Mouse (Mus musculus) lung, embryonic 15.5 days (tissue): ENCODE measurements around the gene Gm20696. TPM values are rescaled to one million over a fixed set of nuclear protein-coding genes. Genes with fewer than 3 reads are reported as not detected.

Experiments used
- ATAC-seq: fragments of 200-750 bp; cut with Nextera tagmentation; 2 replicates; pipeline ENCODE4 v1.8.0; 2017; ENCODE audit warnings: moderate number of reproducible peaks, borderline replicate concordance; ENCODE audit not compliant: low FRiP score, low TSS enrichment; ENCODE audit errors: extremely low read depth
- H3K27ac ChIP-seq: fragments of 300-500 bp; sonication (generic); 2 replicates; pipeline ENCODE4 v1.5.1; 2015; ENCODE audit warnings: moderate library complexity, mild to moderate bottlenecking, inconsistent platforms
- H3K27me3 ChIP-seq: fragments of 300-500 bp; sonication (generic); 2 replicates; pipeline ENCODE4 v1.6.1; 2015; ENCODE audit warnings: inconsistent platforms
- H3K36me3 ChIP-seq: fragments of 300-500 bp; sonication (generic); 2 replicates; pipeline ENCODE4 v1.6.1; 2015; ENCODE audit warnings: inconsistent platforms
- H3K4me1 ChIP-seq: fragments of 300-500 bp; sonication (generic); 2 replicates; pipeline ENCODE4 v1.6.1; 2015; ENCODE audit warnings: inconsistent platforms
- H3K4me2 ChIP-seq: fragments of 300-500 bp; sonication (generic); 2 replicates; pipeline ENCODE4 v1.6.1; 2015; ENCODE audit warnings: inconsistent platforms, mild to moderate bottlenecking, moderate library complexity
- H3K4me3 ChIP-seq: fragments of 300-500 bp; sonication (generic); 2 replicates; pipeline ENCODE4 v1.5.1; 2015; ENCODE audit warnings: mild to moderate bottlenecking, inconsistent platforms
- H3K9ac ChIP-seq: fragments of 300-500 bp; sonication (generic); 2 replicates; pipeline ENCODE4 v1.6.1; 2015; ENCODE audit warnings: inconsistent platforms
- H3K9me3 ChIP-seq: fragments of 300-500 bp; sonication (generic); 2 replicates; pipeline ENCODE4 v1.6.1; 2016; ENCODE audit warnings: inconsistent platforms
- WGBS: fragments of 180-500 bp; shearing (Covaris S2); methylation state at CpG from one replicate; pipeline ENCODE4 v1.1.7; 2015; 5-methylcytosine and 5-hydroxymethylcytosine counted together
- polyA plus RNA-seq: library from polyadenylated mRNA; unstranded; fragments of >200 nt; fragmentation: Nextera tagmentation; extraction: Ambion mirVana; gene quantifications from 2 replicates; pipeline ENCODE4 v1.2.1, GENCODE M21; 2015

The Gm20696 gene
- polyA plus RNA-seq, 1 experiment from 2014 or later = 3.8 TPM

DNA sequence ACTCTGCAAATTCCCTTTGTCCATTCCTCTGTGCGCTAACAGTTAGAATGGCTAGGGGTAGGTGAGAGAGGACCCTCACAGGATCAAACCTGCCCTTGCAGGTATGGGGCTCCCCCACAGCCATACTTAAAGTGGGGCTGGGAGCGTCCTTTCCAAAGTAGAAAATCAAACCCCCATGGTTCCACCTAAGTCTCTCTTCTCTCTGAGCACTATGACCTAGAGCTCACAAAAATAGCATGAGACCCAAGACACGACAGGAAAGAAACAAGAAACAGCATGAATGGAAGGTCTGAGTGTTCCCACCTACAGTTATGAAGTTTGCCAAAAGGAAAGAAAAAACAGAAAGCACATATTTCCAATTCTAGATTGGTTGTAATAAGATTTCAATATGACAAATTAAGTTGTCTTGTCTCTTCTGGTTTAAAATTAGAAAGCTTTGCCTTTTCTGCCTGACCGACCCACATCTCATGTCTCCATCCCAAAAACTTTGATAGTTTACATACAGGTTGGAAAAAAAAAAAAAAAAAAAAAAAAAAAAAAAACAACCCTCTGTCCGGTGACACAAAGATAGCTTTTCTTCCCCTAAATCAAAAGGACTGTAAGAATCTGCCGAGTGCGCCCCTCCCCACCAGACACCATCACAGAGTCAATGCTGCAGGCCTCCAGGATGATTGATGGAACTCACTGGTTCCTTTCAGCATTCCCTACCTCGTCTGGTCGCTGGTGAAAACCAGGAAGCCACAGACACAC, 327.8 kb downstream of the Gm20696 start:
- Histone ChIP-seq H3K4me2 (no peak overlapping the region), H3K9ac (no peak overlapping the region), H3K9me3 (no peaks in the 10 kb centered on the region), H3K36me3 (no peaks in the 10 kb centered on the region), H3K27me3 (no peaks in the 10 kb centered on the region), H3K4me1 (peaks cover 14% of the 10 kb centered on the region), H3K27ac (no peak overlapping the region), H3K4me3 (no peak overlapping the region)
- ATAC-seq = no peak
- 46% methylated on average over 9 of the region's 9 CpGs for WGBS

- Histone ChIP-seq H3K27me3 (no peaks in the 10 kb centered on the region), H3K4me3 (no peak overlapping the region), H3K4me1 (peaks cover 12% of the 10 kb centered on the region), H3K27ac (no peak overlapping the region; the same call in 1 of the 2 replicates), H3K9ac (no peak overlapping the region), H3K4me2 (no peak overlapping the region), H3K36me3 (no peaks in the 10 kb centered on the region), H3K9me3 (no peaks in the 10 kb centered on the region)
- no peak for ATAC-seq
- 29% methylated on average over 3 of the region's 3 CpGs for WGBS
Measured at GRCm38 (mm10) chr6:99338174-99338573, 328.4 kb downstream of the Gm20696 start.

GRCm38 (mm10) chr6:99337575-99337974, 329.0 kb downstream of the Gm20696 start:
- Histone ChIP-seq H3K27ac (peak overlapping the region; percentile 6; the same call in 1 of the 2 replicates), H3K4me2 (no peak overlapping the region), H3K4me1 (peaks cover 12% of the 10 kb centered on the region), H3K9me3 (no peaks in the 10 kb centered on the region), H3K36me3 (no peaks in the 10 kb centered on the region), H3K4me3 (no peak overlapping the region), H3K9ac (no peak overlapping the region), H3K27me3 (no peaks in the 10 kb centered on the region)
- 29% methylated on average over 6 of the region's 6 CpGs for WGBS
- no peak for ATAC-seq

DNA sequence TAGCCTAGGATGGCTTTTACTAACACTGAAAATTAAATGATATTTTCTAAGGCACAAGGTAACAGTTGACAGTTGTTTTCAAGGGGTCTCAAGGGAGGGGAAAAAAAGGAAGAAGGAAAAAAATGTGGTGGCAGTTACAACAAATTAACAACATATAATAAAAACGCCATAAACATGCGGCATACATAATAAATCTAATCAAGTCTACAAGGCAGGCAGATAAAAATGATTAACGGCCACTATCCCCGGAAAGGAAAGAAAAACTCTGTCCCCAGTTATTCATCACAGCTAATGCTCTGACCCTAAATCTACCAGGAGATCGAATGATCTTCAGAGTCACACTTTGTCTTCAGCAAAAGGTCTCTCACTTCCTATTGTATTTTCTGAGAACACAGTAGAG, 330.4 kb downstream of the Gm20696 start:
- ATAC-seq = no peak
- Histone ChIP-seq H3K4me1 (peaks cover 12% of the 10 kb centered on the region), H3K4me3 (no peak overlapping the region), H3K27ac (no peak overlapping the region), H3K9ac (no peak overlapping the region), H3K27me3 (no peaks in the 10 kb centered on the region), H3K36me3 (no peaks in the 10 kb centered on the region), H3K9me3 (no peaks in the 10 kb centered on the region), H3K4me2 (no peak overlapping the region)
- 44% methylated on average over 5 of the region's 5 CpGs for WGBS

DNA sequence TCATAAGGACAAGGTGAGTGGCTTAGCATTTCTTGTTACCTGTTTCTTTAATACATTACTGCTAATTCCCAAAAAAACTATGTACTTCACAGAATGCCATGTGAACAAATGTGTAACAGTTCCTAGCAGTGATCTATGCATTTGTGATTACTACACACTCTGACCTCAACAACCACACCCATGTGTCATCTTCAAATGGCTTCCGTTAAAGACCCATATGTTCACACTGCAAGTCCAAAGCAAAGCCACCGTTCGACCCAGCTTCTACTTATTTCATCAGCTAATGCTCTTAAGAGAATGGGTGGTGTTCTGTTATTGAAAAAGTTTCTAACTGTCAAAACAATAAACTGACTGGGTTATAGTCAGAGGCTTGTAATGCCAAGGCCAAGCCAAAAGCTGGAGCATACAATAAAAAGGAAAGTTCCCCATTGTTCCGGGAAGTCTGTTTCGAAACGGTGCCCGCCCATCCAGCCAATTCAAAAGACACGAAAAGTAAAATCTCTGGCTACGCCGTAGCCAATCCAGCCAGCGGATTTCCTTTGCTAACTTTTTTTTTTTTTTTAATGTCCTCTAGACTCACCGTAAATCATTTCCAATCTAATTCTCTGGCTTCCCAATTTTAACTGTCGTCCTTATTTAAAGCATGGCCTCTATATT, 331.3 kb downstream of the Gm20696 start:
- Histone ChIP-seq H3K9ac (no peak overlapping the region), H3K36me3 (no peaks in the 10 kb centered on the region), H3K9me3 (no peaks in the 10 kb centered on the region), H3K4me1 (peaks cover 12% of the 10 kb centered on the region), H3K4me3 (no peak overlapping the region), H3K4me2 (no peak overlapping the region), H3K27me3 (no peaks in the 10 kb centered on the region), H3K27ac (no peak overlapping the region)
- 68% methylated on average over 13 of the region's 13 CpGs for WGBS
- ATAC-seq = no peak

DNA sequence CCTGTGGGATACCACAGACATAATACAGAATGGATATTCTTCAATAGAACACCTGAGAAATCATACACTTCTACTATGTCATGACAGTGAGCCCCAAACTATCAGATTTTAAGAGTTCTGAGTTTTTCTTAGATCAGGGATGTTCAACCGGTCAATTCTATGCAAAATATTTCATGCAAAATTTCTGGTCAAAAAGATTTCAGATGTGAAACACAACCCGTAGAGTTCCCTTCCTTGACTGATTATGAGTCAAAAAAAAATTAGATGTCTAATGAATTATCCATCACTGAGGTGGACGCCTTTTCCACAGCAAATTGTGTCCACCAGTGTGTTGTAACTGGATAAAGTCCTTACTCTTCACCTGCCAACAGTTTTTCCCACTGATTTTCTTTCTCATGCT, 332.3 kb downstream of the Gm20696 start:
- no peak overlapping the region for H3K4me2 ChIP-seq
- H3K4me1 ChIP-seq = peaks cover 12% of the 10 kb centered on the region
- no peak overlapping the region for H3K9ac ChIP-seq
- WGBS = 91% methylated on average over 3 of the region's 3 CpGs
- H3K9me3 ChIP-seq = no peaks in the 10 kb centered on the region
- no peaks in the 10 kb centered on the region for H3K27me3 ChIP-seq
- H3K4me3 ChIP-seq = no peak overlapping the region
- no peaks in the 10 kb centered on the region for H3K36me3 ChIP-seq
- no peak overlapping the region for H3K27ac ChIP-seq
- ATAC-seq = no peak

GRCm38 (mm10) chr6:99333127-99333526, 333.5 kb downstream of the Gm20696 start:
- no peak overlapping the region for H3K27ac ChIP-seq
- 77% methylated on average over 5 of the region's 5 CpGs for WGBS
- H3K9ac ChIP-seq = no peak overlapping the region
- H3K36me3 ChIP-seq = no peaks in the 10 kb centered on the region
- H3K9me3 ChIP-seq = no peaks in the 10 kb centered on the region
- no peak overlapping the region for H3K4me3 ChIP-seq
- H3K4me1 ChIP-seq = peaks cover 17% of the 10 kb centered on the region
- H3K4me2 ChIP-seq = no peak overlapping the region
- H3K27me3 ChIP-seq = no peaks in the 10 kb centered on the region
- no peak for ATAC-seq

DNA sequence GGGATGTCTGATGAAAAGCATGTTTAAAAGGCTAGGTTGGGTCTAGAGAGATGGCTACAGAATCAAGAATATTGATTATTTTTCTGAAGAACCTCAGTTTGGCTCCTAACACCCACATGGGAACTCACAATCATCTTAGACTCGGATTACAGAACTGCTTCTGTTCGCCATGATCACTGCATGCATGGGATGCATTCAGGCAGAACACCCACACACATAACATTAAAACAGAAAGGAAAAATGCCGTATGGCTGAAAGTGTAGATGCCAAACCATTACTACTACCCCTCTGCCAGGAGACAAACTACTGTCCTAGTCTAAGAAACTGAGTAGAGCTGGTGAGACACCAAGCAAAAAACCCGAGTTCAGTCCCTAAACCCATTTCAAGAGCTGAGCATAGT, 336.4 kb downstream of the Gm20696 start:
- no peaks in the 10 kb centered on the region for H3K9me3 ChIP-seq
- WGBS = 89% methylated on average over 4 of the region's 4 CpGs
- H3K9ac ChIP-seq = no peak overlapping the region
- no peak for ATAC-seq
- H3K4me1 ChIP-seq = peaks cover 20% of the 10 kb centered on the region
- H3K27me3 ChIP-seq = no peaks in the 10 kb centered on the region
- H3K27ac ChIP-seq = no peak overlapping the region
- no peaks in the 10 kb centered on the region for H3K36me3 ChIP-seq
- H3K4me3 ChIP-seq = no peak overlapping the region
- H3K4me2 ChIP-seq = no peak overlapping the region

GRCm38 (mm10) chr6:99328634-99329033, 338.0 kb downstream of the Gm20696 start:
- H3K27ac ChIP-seq = no peak overlapping the region
- no peak for ATAC-seq
- H3K4me3 ChIP-seq = no peak overlapping the region
- no peaks in the 10 kb centered on the region for H3K9me3 ChIP-seq
- no peaks in the 10 kb centered on the region for H3K36me3 ChIP-seq
- 25% methylated on average over 2 of the region's 2 CpGs for WGBS
- H3K4me2 ChIP-seq = no peak overlapping the region
- H3K27me3 ChIP-seq = no peaks in the 10 kb centered on the region
- H3K4me1 ChIP-seq = peaks cover 20% of the 10 kb centered on the region
- H3K9ac ChIP-seq = no peak overlapping the region

DNA sequence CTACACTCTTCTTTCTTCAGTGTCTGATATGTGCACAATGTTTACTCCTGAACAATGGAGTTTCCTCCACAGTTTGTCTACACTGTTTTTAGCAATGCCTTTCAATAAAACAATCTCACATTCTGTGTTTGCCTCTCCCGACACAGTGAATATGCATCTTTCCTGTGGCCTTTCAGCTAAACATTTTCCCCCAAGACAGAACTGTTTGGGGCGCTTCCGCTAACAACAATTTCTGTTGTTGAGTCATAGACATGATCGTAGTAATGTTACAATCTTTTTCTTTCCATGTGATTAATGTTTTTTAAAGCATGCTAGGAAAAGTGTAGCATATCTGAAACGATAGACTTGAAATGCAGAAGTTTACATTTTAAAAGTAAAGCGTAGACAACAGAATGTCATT, 338.5 kb downstream of the Gm20696 start:
- Histone ChIP-seq H3K27ac (no peak overlapping the region), H3K4me2 (no peak overlapping the region)
- WGBS = 46% methylated on average over 6 of the region's 6 CpGs

GRCm38 (mm10) chr6:99327721-99328120, 338.9 kb downstream of the Gm20696 start:
- no peak overlapping the region for H3K4me3 ChIP-seq
- 58% methylated on average over 11 of the region's 11 CpGs for WGBS
- no peaks in the 10 kb centered on the region for H3K9me3 ChIP-seq
- no peak overlapping the region for H3K4me2 ChIP-seq
- H3K27ac ChIP-seq = no peak overlapping the region
- H3K4me1 ChIP-seq = peaks cover 20% of the 10 kb centered on the region
- no peak overlapping the region for H3K9ac ChIP-seq
- no peak for ATAC-seq
- H3K36me3 ChIP-seq = no peaks in the 10 kb centered on the region
- H3K27me3 ChIP-seq = no peaks in the 10 kb centered on the region

More for the DNA sequence above, 338.5 kb downstream of the Gm20696 start:
- Histone ChIP-seq H3K4me1 (peaks cover 20% of the 10 kb centered on the region), H3K9ac (no peak overlapping the region), H3K4me3 (no peak overlapping the region), H3K9me3 (no peaks in the 10 kb centered on the region), H3K27me3 (no peaks in the 10 kb centered on the region), H3K36me3 (no peaks in the 10 kb centered on the region)
- ATAC-seq = no peak

- no peaks in the 10 kb centered on the region for H3K9me3 ChIP-seq
- H3K36me3 ChIP-seq = no peaks in the 10 kb centered on the region
- no peak overlapping the region for H3K27ac ChIP-seq
- 88% methylated on average over 2 of the region's 2 CpGs for WGBS
- peaks cover 20% of the 10 kb centered on the region for H3K4me1 ChIP-seq
- no peak for ATAC-seq
- H3K4me3 ChIP-seq = no peak overlapping the region
- no peak overlapping the region for H3K4me2 ChIP-seq
- no peaks in the 10 kb centered on the region for H3K27me3 ChIP-seq
- H3K9ac ChIP-seq = no peak overlapping the region
Measured at GRCm38 (mm10) chr6:99325881-99326280, 340.7 kb downstream of the Gm20696 start.
